Mouse (Mus musculus): ENCODE data around the gene Col6a6.
A peak's percentile ranks its signal among the peaks of the same experiment; 100 is the strongest.
"Not testable (repeated sequence)": the region's sequence is repeated elsewhere in the genome, so short reads cannot be mapped to it uniquely, and the experiment has no call there.

Gene Col6a6

GRCm38 (mm10) chr9:105827791-105828385, at the start of gene Col6a6:
Gene Col6a6 (minus strand): TSS chr9:105828160.
- no peak for DNase-seq (ENCODE audit: low read depth)

GRCm38 (mm10) chr9:105876124-105876523, 48.2 kb upstream of the Col6a6 start:
- DNase-seq (ENCODE audit: low read depth) = no peak

GRCm38 (mm10) chr9:105871643-105872042, 43.7 kb upstream of the Col6a6 start:
- no peak for DNase-seq (ENCODE audit: low read depth)

- DNase-seq (ENCODE audit: low read depth) = peak; percentile 39
These were observed 29.8 kb upstream of the Col6a6 start for GRCm38 (mm10) chr9:105857773-105858172.

- DNase-seq (ENCODE audit: low read depth) = no peak
These were observed 24.8 kb upstream of the Col6a6 start for GRCm38 (mm10) chr9:105852778-105853065.

GRCm38 (mm10) chr9:105852015-105852777, 24.2 kb upstream of the Col6a6 start:
- no peak for DNase-seq (ENCODE audit: low read depth)

- DNase-seq (ENCODE audit: low read depth) = no peak
These were observed 23.1 kb upstream of the Col6a6 start for GRCm38 (mm10) chr9:105851011-105851410.

GRCm38 (mm10) chr9:105848396-105848795, 20.4 kb upstream of the Col6a6 start:
- no peak for DNase-seq (ENCODE audit: low read depth)

GRCm38 (mm10) chr9:105847261-105847660, 19.3 kb upstream of the Col6a6 start:
- DNase-seq (ENCODE audit: low read depth) = no peak

GRCm38 (mm10) chr9:105841386-105841785, 13.4 kb upstream of the Col6a6 start:
- DNase-seq (ENCODE audit: low read depth) = not testable (repeated sequence)

GRCm38 (mm10) chr9:105839147-105839515, 11.2 kb upstream of the Col6a6 start:
- no peak for DNase-seq (ENCODE audit: low read depth)

- DNase-seq (ENCODE audit: low read depth) = no peak
These were observed 10.6 kb upstream of the Col6a6 start for GRCm38 (mm10) chr9:105838396-105839146.

- DNase-seq (ENCODE audit: low read depth) = no peak
These were observed 7.6 kb upstream of the Col6a6 start for GRCm38 (mm10) chr9:105835587-105835986.

- DNase-seq (ENCODE audit: low read depth) = no peak
These were observed 6.8 kb upstream of the Col6a6 start for GRCm38 (mm10) chr9:105834799-105835198.

GRCm38 (mm10) chr9:105831291-105831690, 3.3 kb upstream of the Col6a6 start:
- DNase-seq (ENCODE audit: low read depth) = no peak

- DNase-seq (ENCODE audit: low read depth) = no peak
These were observed 798 bp downstream of the Col6a6 start for GRCm38 (mm10) chr9:105827076-105827647.

- no peak for DNase-seq (ENCODE audit: low read depth)
These were observed 7.2 kb downstream of the Col6a6 start for GRCm38 (mm10) chr9:105820711-105821110.

- no peak for DNase-seq (ENCODE audit: low read depth)
These were observed 8.7 kb downstream of the Col6a6 start for GRCm38 (mm10) chr9:105819155-105819709.

GRCm38 (mm10) chr9:105814436-105814835, 13.5 kb downstream of the Col6a6 start:
- DNase-seq (ENCODE audit: low read depth) = no peak

GRCm38 (mm10) chr9:105811458-105811857, 16.5 kb downstream of the Col6a6 start:
- no peak for DNase-seq (ENCODE audit: low read depth)

GRCm38 (mm10) chr9:105808920-105809505, 18.9 kb downstream of the Col6a6 start:
- DNase-seq (ENCODE audit: low read depth) = no peak

- no peak for DNase-seq (ENCODE audit: low read depth)
These were observed 24.5 kb downstream of the Col6a6 start for GRCm38 (mm10) chr9:105803416-105803815.

Data from 416B (cell line).